Mouse (Mus musculus): ENCODE measurements around the gene Olfr1025-ps1. TPM values are rescaled to one million over a fixed set of nuclear protein-coding genes. Genes with fewer than 3 reads are reported as not detected.

Gene Olfr1025-ps1
- not detected in 2 replicates for polyA plus RNA-seq (2011; ENCODE audit: insufficient read depth, insufficient read length, low read depth, missing spikeins)

DNA sequence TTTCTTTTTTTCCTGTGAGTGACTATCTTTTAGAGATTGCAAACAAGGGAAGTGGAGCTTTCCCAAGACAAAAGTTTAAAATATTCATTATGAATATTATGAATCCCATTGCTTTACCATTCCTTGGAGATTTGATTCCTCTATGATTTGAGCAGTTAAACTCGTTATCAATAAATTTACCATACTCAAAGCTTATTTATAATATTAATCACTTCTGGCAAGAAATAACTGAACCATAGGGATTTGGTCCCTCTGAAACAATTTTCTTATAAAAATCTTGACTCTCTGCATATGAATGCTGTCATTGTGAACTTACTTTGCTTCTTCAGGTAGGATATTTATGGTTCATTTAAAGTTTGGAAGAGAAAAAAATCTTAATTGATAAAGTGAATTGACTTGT lies at the start of gene Olfr1025-ps1:
Gene Olfr1025-ps1 (plus strand): TSS at position 301 of the 400 bp plus-strand sequence.
- TF ChIP-seq EP300 (IDR thresholded peaks at IDR 0.05; ENCODE audit: insufficient read depth, low read depth, low read length) (no peak), POLR2A (IDR thresholded peaks at IDR 0.05; ENCODE audit: insufficient read depth, low read length) (no peak), CTCF (IDR thresholded peaks at IDR 0.05; ENCODE audit: low read depth, low read length) (no peak)
- Histone ChIP-seq H3K9me3 (replicated peaks; ENCODE audit: control insufficient read depth, insufficient read depth, low read length, poor library complexity, severe bottlenecking) (no peaks in the 10 kb centered on the region), H3K4me3 (ENCODE audit: low read depth, low read length) (no peak within 1 kb of the TSS), H3K27ac (ENCODE audit: insufficient read depth, low read length) (no peak within 1 kb of the TSS), H3K36me3 (ENCODE audit: control insufficient read depth, insufficient read depth, low read length, poor library complexity, severe bottlenecking) (no peaks in the 10 kb centered on the region), H3K4me1 (ENCODE audit: control insufficient read depth, insufficient read depth, low read length) (no peaks in the 10 kb centered on the region), H3K9ac (ENCODE audit: low read depth, poor library complexity, severe bottlenecking) (no peak within 1 kb of the TSS), H3K27me3 (ENCODE audit: control insufficient read depth, insufficient read depth, low read length, poor library complexity, severe bottlenecking) (no peaks in the 10 kb centered on the region)

GRCm38 (mm10) chr2:85868294-85868693 lies 46.7 kb upstream of the Olfr1025-ps1 start, which contains the start of gene Olfr1022:
Gene Olfr1022, plus strand, starts transcription at chr2:85868594.
- H3K36me3 ChIP-seq (ENCODE audit: control insufficient read depth, insufficient read depth, low read length, poor library complexity, severe bottlenecking): no peaks in the 10 kb centered on the region
- no peaks in the 10 kb centered on the region for H3K27me3 ChIP-seq (ENCODE audit: control insufficient read depth, insufficient read depth, low read length, poor library complexity, severe bottlenecking)
- TF ChIP-seq CTCF (IDR thresholded peaks at IDR 0.05; ENCODE audit: low read depth, low read length) (no peak), POLR2A (IDR thresholded peaks at IDR 0.05; ENCODE audit: insufficient read depth, low read length) (no peak), EP300 (IDR thresholded peaks at IDR 0.05; ENCODE audit: insufficient read depth, low read depth, low read length) (no peak)
- no peaks in the 10 kb centered on the region for H3K4me1 ChIP-seq (ENCODE audit: control insufficient read depth, insufficient read depth, low read length)
- no peak within 1 kb of the TSS for H3K27ac ChIP-seq (ENCODE audit: insufficient read depth, low read length)
- H3K9ac ChIP-seq (ENCODE audit: low read depth, poor library complexity, severe bottlenecking): no peak within 1 kb of the TSS
- H3K9me3 ChIP-seq (replicated peaks; ENCODE audit: control insufficient read depth, insufficient read depth, low read length, poor library complexity, severe bottlenecking): no peaks in the 10 kb centered on the region
- H3K4me3 ChIP-seq (ENCODE audit: low read depth, low read length): no peak within 1 kb of the TSS

- Histone ChIP-seq H3K9ac (ENCODE audit: low read depth, poor library complexity, severe bottlenecking) (no peak within 1 kb of the TSS), H3K4me1 (ENCODE audit: control insufficient read depth, insufficient read depth, low read length) (no peaks in the 10 kb centered on the region), H3K4me3 (ENCODE audit: low read depth, low read length) (no peak within 1 kb of the TSS), H3K36me3 (ENCODE audit: control insufficient read depth, insufficient read depth, low read length, poor library complexity, severe bottlenecking) (no peaks in the 10 kb centered on the region), H3K9me3 (replicated peaks; ENCODE audit: control insufficient read depth, insufficient read depth, low read length, poor library complexity, severe bottlenecking) (no peaks in the 10 kb centered on the region), H3K27me3 (ENCODE audit: control insufficient read depth, insufficient read depth, low read length, poor library complexity, severe bottlenecking) (no peaks in the 10 kb centered on the region), H3K27ac (ENCODE audit: insufficient read depth, low read length) (no peak within 1 kb of the TSS)
- TF ChIP-seq CTCF (IDR thresholded peaks at IDR 0.05; ENCODE audit: low read depth, low read length) (no peak), POLR2A (IDR thresholded peaks at IDR 0.05; ENCODE audit: insufficient read depth, low read length) (no peak), EP300 (IDR thresholded peaks at IDR 0.05; ENCODE audit: insufficient read depth, low read depth, low read length) (no peak)
Observed at GRCm38 (mm10) chr2:85885340-85885739, 29.7 kb upstream of the Olfr1025-ps1 start, which contains the start of gene Olfr1023. Gene Olfr1023, plus strand, starts transcription at chr2:85885640.

DNA sequence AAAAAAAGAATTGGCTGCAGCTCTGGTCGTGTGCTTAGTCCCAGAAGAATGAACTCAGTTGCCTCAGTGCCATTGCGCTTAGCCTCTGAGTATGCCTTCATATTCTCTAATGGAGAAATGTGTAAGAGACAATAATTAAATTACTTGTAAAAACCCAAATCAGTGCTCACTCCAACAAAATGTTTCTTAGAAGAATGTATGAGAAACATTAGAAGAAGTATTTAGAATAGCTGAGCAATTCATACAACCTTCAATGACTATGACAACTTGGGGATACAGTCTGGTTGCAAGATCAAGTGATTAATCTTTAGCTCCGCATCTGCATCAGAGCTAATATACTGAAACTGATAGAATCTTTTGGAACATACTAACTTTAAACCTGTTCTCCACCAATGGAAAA lies 10.0 kb upstream of the Olfr1025-ps1 start, which contains the start of gene Olfr1024:
Gene Olfr1024 (minus strand): TSS at position 101 of the 400 bp plus-strand sequence.
- Histone ChIP-seq H3K4me3 (ENCODE audit: low read depth, low read length) (no peak within 1 kb of the TSS), H3K9me3 (replicated peaks; ENCODE audit: control insufficient read depth, insufficient read depth, low read length, poor library complexity, severe bottlenecking) (no peaks in the 10 kb centered on the region), H3K27ac (ENCODE audit: insufficient read depth, low read length) (no peak within 1 kb of the TSS), H3K36me3 (ENCODE audit: control insufficient read depth, insufficient read depth, low read length, poor library complexity, severe bottlenecking) (no peaks in the 10 kb centered on the region), H3K27me3 (ENCODE audit: control insufficient read depth, insufficient read depth, low read length, poor library complexity, severe bottlenecking) (no peaks in the 10 kb centered on the region), H3K4me1 (ENCODE audit: control insufficient read depth, insufficient read depth, low read length) (no peaks in the 10 kb centered on the region), H3K9ac (ENCODE audit: low read depth, poor library complexity, severe bottlenecking) (no peak within 1 kb of the TSS)
- no peak for TF ChIP-seq EP300 (IDR thresholded peaks at IDR 0.05; ENCODE audit: insufficient read depth, low read depth, low read length)
- TF ChIP-seq CTCF (IDR thresholded peaks at IDR 0.05; ENCODE audit: low read depth, low read length): no peak
- no peak for TF ChIP-seq POLR2A (IDR thresholded peaks at IDR 0.05; ENCODE audit: insufficient read depth, low read length)

GRCm38 (mm10) chr2:85913197-85913596 lies 1.8 kb upstream of the Olfr1025-ps1 start:
- Histone ChIP-seq H3K4me3 (ENCODE audit: low read depth, low read length) (no peak overlapping the region), H3K9me3 (replicated peaks; ENCODE audit: control insufficient read depth, insufficient read depth, low read length, poor library complexity, severe bottlenecking) (no peaks in the 10 kb centered on the region), H3K4me1 (ENCODE audit: control insufficient read depth, insufficient read depth, low read length) (no peaks in the 10 kb centered on the region), H3K9ac (ENCODE audit: low read depth, poor library complexity, severe bottlenecking) (no peak overlapping the region), H3K27ac (ENCODE audit: insufficient read depth, low read length) (no peak overlapping the region), H3K27me3 (ENCODE audit: control insufficient read depth, insufficient read depth, low read length, poor library complexity, severe bottlenecking) (no peaks in the 10 kb centered on the region), H3K36me3 (ENCODE audit: control insufficient read depth, insufficient read depth, low read length, poor library complexity, severe bottlenecking) (no peaks in the 10 kb centered on the region)
- TF ChIP-seq EP300 (IDR thresholded peaks at IDR 0.05; ENCODE audit: insufficient read depth, low read depth, low read length): no peak
- no peak for TF ChIP-seq CTCF (IDR thresholded peaks at IDR 0.05; ENCODE audit: low read depth, low read length)
- no peak for TF ChIP-seq POLR2A (IDR thresholded peaks at IDR 0.05; ENCODE audit: insufficient read depth, low read length)

DNA sequence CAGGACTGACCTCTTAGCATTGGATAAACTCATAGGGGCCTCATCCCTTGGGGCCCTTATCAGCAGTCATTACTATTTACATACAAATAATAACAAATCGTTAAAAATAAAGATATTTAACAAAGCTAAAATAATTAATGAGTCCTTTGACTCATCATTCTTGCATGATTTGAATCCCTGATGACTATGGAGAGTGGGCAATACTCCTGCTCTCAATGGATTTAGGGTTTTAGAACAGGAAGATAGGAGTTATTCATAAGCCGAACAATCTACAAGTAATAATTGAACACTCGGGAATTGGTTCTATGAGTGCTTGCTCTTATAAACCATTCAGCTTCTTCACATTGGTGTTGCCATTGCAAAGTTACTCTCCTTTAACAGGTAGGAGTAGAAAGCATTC lies 6.3 kb downstream of the Olfr1025-ps1 start, which contains the start of gene Olfr1026:
Gene Olfr1026 (plus strand): TSS at position 301 of the 400 bp plus-strand sequence.
- H3K4me1 ChIP-seq (ENCODE audit: control insufficient read depth, insufficient read depth, low read length): no peaks in the 10 kb centered on the region
- no peaks in the 10 kb centered on the region for H3K27me3 ChIP-seq (ENCODE audit: control insufficient read depth, insufficient read depth, low read length, poor library complexity, severe bottlenecking)
- no peak within 1 kb of the TSS for H3K9ac ChIP-seq (ENCODE audit: low read depth, poor library complexity, severe bottlenecking)
- TF ChIP-seq EP300 (IDR thresholded peaks at IDR 0.05; ENCODE audit: insufficient read depth, low read depth, low read length) (no peak), POLR2A (IDR thresholded peaks at IDR 0.05; ENCODE audit: insufficient read depth, low read length) (no peak), CTCF (IDR thresholded peaks at IDR 0.05; ENCODE audit: low read depth, low read length) (no peak)
- H3K9me3 ChIP-seq (replicated peaks; ENCODE audit: control insufficient read depth, insufficient read depth, low read length, poor library complexity, severe bottlenecking): no peaks in the 10 kb centered on the region
- H3K27ac ChIP-seq (ENCODE audit: insufficient read depth, low read length): no peak within 1 kb of the TSS
- no peak within 1 kb of the TSS for H3K4me3 ChIP-seq (ENCODE audit: low read depth, low read length)
- no peaks in the 10 kb centered on the region for H3K36me3 ChIP-seq (ENCODE audit: control insufficient read depth, insufficient read depth, low read length, poor library complexity, severe bottlenecking)
